Mouse (Mus musculus) adrenal gland (tissue): ENCODE results near the gene Sp9.

Experiments used
- intact Hi-C: fragments of 180-260 bp; cut with DNase I; formaldehyde crosslinking; loops from one replicate; pipeline ENCODE4 v1.15.1; 2025

The Sp9 gene

DNA sequence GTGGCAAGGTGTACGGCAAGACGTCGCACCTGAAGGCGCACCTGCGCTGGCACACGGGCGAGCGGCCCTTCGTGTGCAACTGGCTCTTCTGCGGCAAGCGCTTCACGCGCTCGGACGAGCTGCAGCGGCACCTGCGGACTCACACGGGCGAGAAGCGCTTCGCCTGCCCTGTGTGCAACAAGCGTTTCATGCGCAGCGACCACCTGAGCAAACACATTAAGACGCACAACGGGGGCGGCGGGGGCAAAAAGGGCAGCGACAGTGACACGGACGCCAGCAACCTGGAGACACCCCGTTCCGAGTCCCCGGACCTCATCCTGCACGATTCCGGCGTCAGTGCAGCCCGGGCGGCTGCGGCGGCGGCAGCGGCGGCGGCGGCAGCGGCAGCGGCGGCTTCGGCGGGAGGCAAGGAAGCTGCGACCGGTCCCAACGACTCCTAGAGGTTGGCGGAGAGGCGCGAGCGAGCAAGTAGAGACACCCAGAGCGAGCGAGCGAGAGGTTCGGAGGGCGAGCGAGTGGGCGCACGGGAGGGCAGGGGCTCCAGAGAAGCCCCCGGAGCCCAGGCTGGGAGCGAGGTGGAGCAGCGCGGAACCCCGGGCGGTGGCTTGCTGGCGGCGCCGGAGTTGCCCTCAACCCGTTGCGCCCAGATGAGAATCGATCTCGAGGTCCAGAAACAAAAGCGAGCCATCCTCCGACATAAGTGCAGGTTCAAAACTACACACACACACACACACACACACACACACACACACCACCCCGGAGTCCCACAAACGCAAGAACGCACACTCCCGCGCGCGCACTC, 2.6 kb downstream of the Sp9 start:
- intact Hi-C loops = loop anchor here (10.0 kb wide), 2 partner anchors 1380 to 1730 kb away; partner anchors contain the start of genes Dlx2 and Evx2

DNA sequence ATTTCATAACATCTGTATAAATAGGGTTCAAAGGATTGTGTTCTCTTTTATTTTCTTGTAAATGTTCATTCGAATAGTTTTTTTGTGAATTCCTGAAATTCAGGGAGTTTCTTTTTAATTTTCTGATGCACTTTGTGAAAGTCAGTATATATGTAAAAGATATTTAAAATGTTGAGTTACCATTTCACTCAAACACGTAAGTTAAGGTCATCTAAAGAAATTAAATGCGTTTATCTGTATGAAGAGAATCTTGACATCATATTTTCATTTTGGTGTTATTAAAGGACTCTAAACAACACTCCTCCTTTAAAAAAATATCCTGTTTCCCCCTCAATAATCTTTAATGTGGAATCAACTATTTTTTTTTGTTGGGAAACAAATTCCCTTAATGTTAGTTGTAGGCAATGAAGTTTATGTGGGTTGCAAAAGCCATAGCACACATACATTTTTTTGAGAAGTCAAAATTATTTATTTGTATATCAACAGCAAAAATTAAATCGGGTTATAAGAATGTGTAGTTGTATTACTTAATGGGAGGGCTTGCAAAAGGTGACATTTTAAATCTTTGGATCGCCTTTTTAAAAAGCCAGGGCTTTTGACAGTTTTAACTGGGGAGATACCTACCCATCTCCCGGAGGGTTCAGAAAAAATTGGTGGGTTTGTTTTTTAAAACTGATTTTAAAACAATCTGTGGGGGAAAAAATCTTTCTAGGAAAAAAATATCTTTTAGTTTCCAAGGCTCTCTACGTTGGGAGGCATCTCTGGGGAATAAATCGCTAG, 3.7 kb downstream of the Sp9 start:
- intact Hi-C loops = loop anchor here (5.0 to 10.0 kb wide), 5 partner anchors 63 to 1731 kb away; partner anchors contain the start of genes Dlx2, Evx2 and Sp3

DNA sequence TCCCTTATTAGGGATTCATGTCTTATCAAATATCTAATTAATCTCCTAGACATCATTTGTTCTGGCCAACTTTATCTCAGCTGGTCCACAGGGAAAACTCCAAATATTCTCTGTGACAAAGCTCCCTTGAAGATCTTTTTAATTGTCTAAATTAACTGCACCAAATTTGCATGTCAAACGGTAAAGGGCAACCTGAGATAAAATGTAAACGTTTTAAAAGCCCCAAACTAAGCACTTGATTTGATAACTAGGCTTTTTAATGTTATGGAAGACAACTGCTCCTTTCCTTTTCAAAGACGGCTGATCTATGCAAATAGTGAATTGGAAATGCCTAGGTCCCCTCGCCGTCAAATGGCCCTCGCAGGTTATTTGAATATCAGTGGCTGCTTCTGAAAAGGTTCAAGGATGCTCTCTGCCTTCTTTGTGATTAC, 4.4 kb downstream of the Sp9 start:
- intact Hi-C loops = loop anchor here (5.0 to 10.0 kb wide), 5 partner anchors 64 to 1731 kb away; partner anchors contain the start of genes Dlx2, Evx2 and Sp3

- intact Hi-C loops = loop anchor here (5.0 to 10.0 kb wide), 5 partner anchors 65 to 1732 kb away; partner anchors contain the start of genes Dlx2, Evx2 and Sp3
Observed at GRCm38 (mm10) chr2:73277021-73277708, 5.4 kb downstream of the Sp9 start.

DNA sequence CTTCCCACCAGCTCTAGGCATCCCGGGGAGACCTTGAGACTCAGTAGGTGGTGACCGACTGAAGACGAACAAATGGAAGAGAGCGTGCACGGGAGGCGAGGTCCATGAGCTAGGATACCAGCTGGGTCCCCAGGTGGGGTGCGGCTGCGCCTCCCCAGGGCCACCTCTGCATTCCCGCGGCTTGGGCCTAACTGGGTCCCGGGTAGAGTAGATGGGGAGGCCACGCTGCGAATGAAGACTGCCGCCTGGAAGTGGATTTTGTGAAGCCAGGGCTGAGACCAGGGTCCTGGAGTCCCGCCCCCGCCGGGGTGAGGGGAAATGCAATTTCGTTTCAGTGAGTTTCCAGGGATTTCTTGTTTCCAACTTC, 6.0 kb downstream of the Sp9 start:
- intact Hi-C loops = loop anchor here (2.0 to 10.0 kb wide), 6 partner anchors 65 to 1733 kb away; partner anchors contain the start of genes Dlx2, Evx2 and Sp3

DNA sequence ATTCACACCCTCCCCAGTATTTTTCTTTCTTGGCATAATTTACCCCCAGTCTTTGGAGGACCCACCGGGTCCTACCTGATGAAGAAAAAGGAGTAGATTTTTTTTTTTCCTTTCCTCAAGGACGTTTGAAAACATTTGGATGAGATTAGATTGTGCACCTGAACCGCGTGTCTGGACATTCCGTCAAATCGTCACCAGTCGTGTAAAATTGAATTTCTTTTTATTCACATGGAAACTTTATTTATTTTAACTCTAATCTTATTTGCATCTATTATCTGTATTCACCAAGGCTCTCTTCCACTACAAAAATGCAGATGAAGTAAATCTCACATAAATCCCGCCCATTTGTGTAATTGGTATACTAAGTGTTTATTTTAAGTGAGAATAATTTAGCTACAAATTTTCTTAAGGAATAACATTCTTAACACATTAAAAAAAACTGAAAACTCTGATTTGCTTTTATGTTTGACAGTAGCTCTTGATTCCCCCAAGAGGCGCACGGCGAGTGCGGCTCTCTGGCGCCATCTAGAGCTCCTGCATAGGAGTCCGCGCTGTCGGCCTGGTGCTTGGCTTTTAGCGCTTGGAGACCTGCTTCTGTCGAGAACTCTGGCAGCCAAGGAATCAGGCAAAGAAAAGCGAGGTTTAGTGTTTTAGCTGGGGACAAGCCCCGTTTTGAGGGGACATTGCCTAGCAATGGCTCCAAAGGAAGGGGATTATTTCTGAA, 6.6 kb downstream of the Sp9 start:
- intact Hi-C loops = loop anchor here (2.0 to 10.0 kb wide), 6 partner anchors 66 to 1733 kb away; partner anchors contain the start of genes Dlx2, Evx2 and Sp3

DNA sequence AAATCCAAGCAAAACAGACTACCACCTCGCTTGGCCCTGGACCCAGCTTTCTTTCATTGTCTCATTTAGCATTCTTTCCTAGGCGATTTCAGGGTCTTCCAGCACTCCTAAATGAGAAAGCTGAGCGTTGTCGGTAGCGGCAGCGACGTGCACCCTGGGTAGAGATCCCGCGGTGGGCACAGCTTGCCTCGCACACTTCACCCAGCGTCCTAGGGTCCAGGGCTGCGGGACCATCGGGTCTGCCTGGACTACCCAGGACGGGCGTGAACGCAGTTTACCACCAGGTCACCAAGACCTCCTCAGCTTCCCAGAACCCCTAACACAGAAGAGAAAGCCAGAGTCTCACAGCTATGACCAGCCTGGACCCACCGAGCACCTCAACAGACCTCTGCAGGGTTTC, 7.1 kb downstream of the Sp9 start:
- intact Hi-C loops = loop anchor here (2.0 to 10.0 kb wide), 6 partner anchors 67 to 1734 kb away; partner anchors contain the start of genes Dlx2, Evx2 and Sp3

DNA sequence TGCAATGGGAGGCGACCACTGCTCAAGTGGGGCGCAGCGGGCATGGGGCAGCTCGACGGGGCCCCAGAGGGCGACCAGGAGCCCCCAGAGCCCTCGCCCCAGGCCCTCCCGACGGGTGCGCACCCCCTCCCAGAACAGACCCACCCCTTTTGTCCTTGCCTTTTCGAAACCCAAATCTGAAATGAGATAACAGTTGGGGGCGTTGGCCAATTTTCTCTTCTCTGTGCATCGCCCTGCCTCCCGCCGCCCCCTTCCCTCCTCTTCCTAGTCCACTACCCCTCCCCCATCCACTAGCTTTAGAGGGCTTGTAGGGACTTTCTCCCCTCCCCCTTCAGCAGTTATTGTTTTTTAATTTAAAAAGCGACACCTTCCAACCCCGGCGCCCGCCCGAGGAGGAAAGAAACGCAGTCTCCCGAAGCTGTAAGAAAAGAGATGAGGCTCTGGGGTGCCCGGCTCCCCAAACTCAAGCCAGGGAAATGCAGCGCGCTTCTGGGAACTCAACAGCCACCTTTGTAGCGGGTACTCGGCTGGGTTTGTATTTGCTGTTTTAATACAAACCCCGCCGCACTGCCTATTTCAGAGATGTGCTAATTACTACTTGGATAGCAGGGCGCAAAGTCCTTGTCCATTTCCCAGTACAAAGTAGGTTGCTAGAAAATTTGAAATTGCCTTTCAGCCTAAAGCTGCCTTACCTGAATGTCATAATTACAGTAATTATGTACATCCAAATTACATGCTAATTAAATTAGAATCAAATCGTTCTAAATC, 7.7 kb downstream of the Sp9 start:
- intact Hi-C loops = loop anchor here (2.0 to 10.0 kb wide), 6 partner anchors 67 to 1735 kb away; partner anchors contain the start of genes Dlx2, Evx2 and Sp3

DNA sequence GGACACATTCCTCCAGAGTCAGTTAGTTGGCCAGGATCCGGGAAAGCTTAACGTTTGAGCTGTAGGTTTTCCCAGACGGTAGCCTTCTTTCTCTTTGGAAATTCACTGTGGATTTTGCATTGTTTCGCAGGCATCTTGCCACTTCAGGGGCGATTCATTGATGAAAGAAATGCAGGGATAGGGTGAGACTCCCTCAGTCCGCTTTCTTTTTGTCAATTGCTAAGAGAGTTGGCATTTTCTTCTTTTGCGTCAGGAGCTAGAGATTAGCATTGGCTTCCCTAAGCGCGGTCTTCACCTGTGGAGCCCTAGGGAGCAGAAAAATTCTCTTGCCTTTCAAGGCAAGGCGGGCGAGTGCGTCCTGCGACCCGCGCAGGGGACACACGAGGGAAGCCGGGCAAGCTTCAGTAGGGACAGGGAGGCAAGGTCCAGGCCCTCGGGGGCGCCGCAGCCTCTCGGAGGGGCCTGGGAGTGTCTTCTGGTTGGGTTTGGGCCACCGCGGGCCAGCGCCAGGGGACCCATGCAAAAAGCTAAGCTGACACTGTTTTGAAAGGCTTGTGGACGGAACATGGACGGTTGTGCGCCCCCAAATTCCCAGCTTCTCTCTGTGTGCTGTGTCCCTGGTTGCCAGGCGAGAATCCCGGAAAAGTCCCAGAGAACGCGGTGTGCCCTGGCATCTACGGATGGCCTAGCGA, 8.8 kb downstream of the Sp9 start:
- intact Hi-C loops = no loop called here

GRCm38 (mm10) chr2:73281048-73281661, 9.4 kb downstream of the Sp9 start:
- intact Hi-C loops = no loop called here

GRCm38 (mm10) chr2:73281707-73282106, 10.0 kb downstream of the Sp9 start:
- intact Hi-C loops = no loop called here

- intact Hi-C loops = no loop called here
Observed at GRCm38 (mm10) chr2:73285630-73286029, 13.9 kb downstream of the Sp9 start.

GRCm38 (mm10) chr2:73291130-73291529, 19.4 kb downstream of the Sp9 start:
- intact Hi-C loops = no loop called here

GRCm38 (mm10) chr2:73295023-73295422, 23.3 kb downstream of the Sp9 start:
- intact Hi-C loops = no loop called here

GRCm38 (mm10) chr2:73298154-73298553, 26.4 kb downstream of the Sp9 start:
- intact Hi-C loops = no loop called here

GRCm38 (mm10) chr2:73298841-73299240, 27.1 kb downstream of the Sp9 start:
- intact Hi-C loops = no loop called here

GRCm38 (mm10) chr2:73301979-73302378, 30.3 kb downstream of the Sp9 start:
- intact Hi-C loops = no loop called here

- intact Hi-C loops = no loop called here
Observed at GRCm38 (mm10) chr2:73302722-73303121, 31.0 kb downstream of the Sp9 start.

GRCm38 (mm10) chr2:73304506-73304905, 32.8 kb downstream of the Sp9 start:
- intact Hi-C loops = no loop called here
